Mouse (Mus musculus) spleen, adult 2 months (tissue): ENCODE results near the gene Cfap61.

Source experiments
- CTCF ChIP-seq: fragments of 200-500 bp; IDR thresholded peaks from 2 replicates; pipeline ENCODE4 v1.5.1; 2011; ENCODE audit warnings: mild to moderate bottlenecking, inconsistent platforms; ENCODE audit not compliant: insufficient read depth, insufficient read length, insufficient replicate concordance; ENCODE audit errors: extremely low read depth
- POLR2A ChIP-seq: fragments of 200-500 bp; IDR thresholded peaks from 2 replicates; pipeline ENCODE4 v1.6.1; 2011; ENCODE audit warnings: low read depth, low read length, inconsistent platforms

GRCm38 (mm10) chr2:146077117-146077516 is 142.5 kb downstream of the Cfap61 start:
- TF ChIP-seq POLR2A (no peak), CTCF (no peak)
